29 mouse cellular contexts compared by ENCODE assay signal in genomic region chr6:9066435-9066834, GRCm38 (mm10).
DNase-seq lines count a peak whose midpoint lies in the region; ATAC-seq lines count a peak whose summit lies in the region.
"Had no signal": no experiment of that assay in that cellular context is flagged by ENCODE, and none has a peak within 500 bp of the region (broad histone marks: within the 10 kb centered on the region; RNA-seq: fewer than 3 reads in every experiment).

No protein-coding gene starts in this region.

- 64% methylated on average over 3 of the region's 3 CpGs for WGBS in embryonic facial prominence, embryonic 14.5 days
- WGBS in embryonic facial prominence, embryonic 10.5 days: 65% methylated on average over 3 of the region's 3 CpGs
- WGBS in neural tube, embryonic 12.5 days: 65% methylated on average over 3 of the region's 3 CpGs
- WGBS in forebrain, embryonic 15.5 days: 14% methylated on average over 3 of the region's 3 CpGs

- no peak overlapping the region for H3K27ac ChIP-seq in embryonic facial prominence, embryonic 14.5 days (replicated peaks; ENCODE audit: low read depth, low read length)
- no peak overlapping the region for H3K27ac ChIP-seq in embryonic facial prominence, embryonic 10.5 days (replicated peaks)
- no peak overlapping the region for H3K27ac ChIP-seq in neural tube, embryonic 12.5 days
- H3K27ac ChIP-seq in forebrain, embryonic 15.5 days (replicated peaks): no peak overlapping the region
- H3K27ac ChIP-seq: embryonic facial prominence, embryonic 15.5 days; gastrocnemius, adult 2 months; heart, embryonic 15.5 days; hindbrain, embryonic 14.5 days; hindbrain, postnatal 0 days had no signal

- ATAC-seq in embryonic facial prominence, embryonic 14.5 days (ENCODE audit: low read depth): no peak; the same call in 1 of the 2 replicates
- ATAC-seq in neural tube, embryonic 12.5 days (ENCODE audit: low FRiP score, low read depth): 0 out of 2 replicates have a peak, but pooled peaks have one; percentile 25
- peak; percentile 74; the same call in 1 of the 2 replicates for ATAC-seq in forebrain, embryonic 15.5 days (replicated peaks)
- ATAC-seq: hindbrain, postnatal 0 days; inflammation-experienced regulatory T-cells, adult 6 months; intestine, embryonic 16.5 days; Patski had no signal

- no peak overlapping the region for H3K4me3 ChIP-seq in embryonic facial prominence, embryonic 14.5 days (ENCODE audit: low read depth, low read length)
- no peak overlapping the region for H3K4me3 ChIP-seq in embryonic facial prominence, embryonic 10.5 days
- H3K4me3 ChIP-seq in neural tube, embryonic 12.5 days: no peak overlapping the region
- no peak overlapping the region for H3K4me3 ChIP-seq in forebrain, embryonic 15.5 days
- H3K4me3 ChIP-seq: embryonic facial prominence, embryonic 15.5 days; gastrocnemius, adult 2 months; heart, embryonic 12.5 days; heart, embryonic 15.5 days had no signal

- H3K27me3 ChIP-seq in embryonic facial prominence, embryonic 14.5 days (replicated peaks; ENCODE audit: control insufficient read depth, insufficient read depth, low read length): no peaks in the 10 kb centered on the region
- no peaks in the 10 kb centered on the region for H3K27me3 ChIP-seq in embryonic facial prominence, embryonic 10.5 days (replicated peaks; ENCODE audit: low read depth, poor library complexity, severe bottlenecking)
- no peaks in the 10 kb centered on the region for H3K27me3 ChIP-seq in neural tube, embryonic 12.5 days (replicated peaks)
- no peaks in the 10 kb centered on the region for H3K27me3 ChIP-seq in forebrain, embryonic 15.5 days
- H3K27me3 ChIP-seq: embryonic facial prominence, embryonic 15.5 days; heart, embryonic 12.5 days; heart, embryonic 15.5 days had no signal

- H3K36me3 ChIP-seq in embryonic facial prominence, embryonic 14.5 days (ENCODE audit: control insufficient read depth, insufficient read depth, low read length): no peaks in the 10 kb centered on the region
- no peaks in the 10 kb centered on the region for H3K36me3 ChIP-seq in embryonic facial prominence, embryonic 10.5 days (replicated peaks)
- no peaks in the 10 kb centered on the region for H3K36me3 ChIP-seq in neural tube, embryonic 12.5 days
- H3K36me3 ChIP-seq in forebrain, embryonic 15.5 days: no peaks in the 10 kb centered on the region
- H3K36me3 ChIP-seq: embryonic facial prominence, embryonic 15.5 days; heart, embryonic 12.5 days; heart, embryonic 15.5 days had no signal

- peak; percentile 11 for DNase-seq in embryonic facial prominence, embryonic 14.5 days (ENCODE audit: low spot score)
- no peak for DNase-seq in embryonic facial prominence, embryonic 10.5 days (ENCODE audit: low spot score)
- no peak for DNase-seq in neural tube, embryonic 10.5 days (ENCODE audit: extremely low spot score, low spot score)
- peak; percentile 88 for DNase-seq in retina, postnatal 1 day
- DNase-seq in thymus, postnatal 14 days: no peak
- no peak for DNase-seq in embryo, embryonic 10 days (ENCODE audit: low spot score)
- DNase-seq: adrenal gland, postnatal 10 days; adrenal gland, postnatal 36 days; cerebellum, adult 11 months; cerebellum, adult 2 months; cerebellum, adult 9-11 months; cerebellum, postnatal 25 days; embryo, embryonic 11 days; gastrocnemius, adult 2 months; gastrocnemius, postnatal 14 days; heart, adult 11 months; heart, postnatal 10 days; heart, postnatal 4 days; kidney, adult 18-20 months had no signal

- H3K4me2 ChIP-seq in embryonic facial prominence, embryonic 14.5 days (ENCODE audit: low read depth, low read length): no peak overlapping the region
- H3K4me2 ChIP-seq in neural tube, embryonic 12.5 days (replicated peaks): no peak overlapping the region
- H3K4me2 ChIP-seq in forebrain, embryonic 15.5 days (replicated peaks): no peak overlapping the region
- H3K4me2 ChIP-seq: embryonic facial prominence, embryonic 15.5 days; heart, embryonic 12.5 days; heart, embryonic 15.5 days; hindbrain, embryonic 14.5 days had no signal

- no peaks in the 10 kb centered on the region; the same call in 1 of the 2 replicates for H3K4me1 ChIP-seq in embryonic facial prominence, embryonic 14.5 days (ENCODE audit: control insufficient read depth, insufficient read depth, low read length)
- H3K4me1 ChIP-seq in embryonic facial prominence, embryonic 10.5 days: peaks cover 24% of the 10 kb centered on the region
- H3K4me1 ChIP-seq in neural tube, embryonic 12.5 days: no peaks in the 10 kb centered on the region; the same call in 1 of the 2 replicates
- H3K4me1 ChIP-seq in forebrain, embryonic 15.5 days: no peaks in the 10 kb centered on the region
- H3K4me1 ChIP-seq: embryonic facial prominence, embryonic 15.5 days; heart, embryonic 12.5 days; heart, embryonic 15.5 days had no signal

- no peaks in the 10 kb centered on the region for H3K9me3 ChIP-seq in embryonic facial prominence, embryonic 14.5 days (ENCODE audit: control insufficient read depth, low read length)
- no peaks in the 10 kb centered on the region for H3K9me3 ChIP-seq in embryonic facial prominence, embryonic 10.5 days
- no peaks in the 10 kb centered on the region for H3K9me3 ChIP-seq in neural tube, embryonic 12.5 days
- H3K9me3 ChIP-seq in forebrain, embryonic 15.5 days: no peaks in the 10 kb centered on the region
- H3K9me3 ChIP-seq: embryonic facial prominence, embryonic 15.5 days; heart, embryonic 12.5 days; heart, embryonic 15.5 days had no signal

- no peak overlapping the region for H3K9ac ChIP-seq in embryonic facial prominence, embryonic 14.5 days (ENCODE audit: low read depth, low read length)
- H3K9ac ChIP-seq in neural tube, embryonic 12.5 days: no peak overlapping the region
- no peak overlapping the region for H3K9ac ChIP-seq in forebrain, embryonic 15.5 days (replicated peaks)
- H3K9ac ChIP-seq: embryonic facial prominence, embryonic 15.5 days; heart, embryonic 12.5 days; heart, embryonic 15.5 days; hindbrain, embryonic 14.5 days had no signal

Comparison
In these comparisons a context has a peak if more than half of its experiments do, and no peak if none do; other contexts are left out.
1. DNase-seq: peak in embryonic facial prominence, embryonic 14.5 days (single experiment) and retina, postnatal 1 day (single experiment); none in embryonic facial prominence, embryonic 10.5 days (single experiment), neural tube, embryonic 10.5 days (single experiment), thymus, postnatal 14 days (single experiment) and embryo, embryonic 10 days (single experiment).